Mouse (Mus musculus) layer of hippocampus, postnatal 25 days (tissue): ENCODE measurements at regions not wholly inside any gene's neighbourhood (a gene's known extent, or its start where the extent isn't known, plus 50 kb on each side); places are given as distances from the start of the nearest gene placed in this dataset.

Experiments used
- DNase-seq, 2 experiments: peaks; one replicate each; pipeline ENCODE4 v3.0.0; 2022; ENCODE audit warnings: mixed read lengths in 2 of 2, low spot score in 1 of 2; ENCODE audit errors: extremely low spot score in 1 of 2

- no peak for DNase-seq
These were observed 404.3 kb downstream of the Cetn3 start for GRCm38 (mm10) chr13:82187196-82187595.

DNA sequence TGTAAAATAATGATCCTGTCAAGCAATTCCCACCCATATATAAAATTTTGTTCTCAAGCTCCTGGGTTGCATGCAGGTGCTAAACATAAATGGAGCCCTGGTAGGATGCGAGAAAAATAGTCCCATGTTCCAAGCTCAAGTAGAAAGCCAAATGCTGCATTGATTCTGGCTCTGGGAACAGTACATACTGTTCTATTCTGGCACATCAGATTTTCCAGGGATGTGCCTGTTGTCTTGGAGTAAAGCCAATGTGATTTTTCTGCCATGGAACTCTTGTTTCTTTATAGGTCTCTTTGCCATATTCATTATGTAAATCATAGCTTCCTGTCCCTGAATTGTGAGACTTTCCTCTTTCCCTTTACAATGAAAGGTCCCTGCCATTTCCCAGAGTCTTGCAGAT, 417.9 kb downstream of the Cetn3 start:
- no peak for DNase-seq

DNA sequence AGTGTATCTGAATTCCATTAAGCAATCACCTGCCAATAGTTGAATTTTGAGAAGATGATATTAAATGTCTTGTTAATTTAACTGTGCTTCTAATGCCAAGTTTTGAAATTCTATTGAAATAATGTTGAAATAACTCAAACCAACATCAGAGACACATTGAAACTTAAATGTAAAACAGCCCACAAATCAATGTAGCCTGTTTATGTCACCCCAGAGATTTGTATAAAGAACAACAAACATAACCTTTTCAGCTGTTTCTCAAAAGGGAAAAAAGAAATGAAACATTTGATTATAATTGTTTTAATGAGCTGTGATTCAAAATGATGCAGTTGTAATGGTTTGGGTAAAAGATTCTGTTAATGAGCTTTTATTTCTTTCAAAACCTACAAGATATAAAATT, 442.6 kb downstream of the Cetn3 start:
- no peak for DNase-seq

- DNase-seq = no peak
These were observed 451.0 kb downstream of the Cetn3 start for GRCm38 (mm10) chr13:82233901-82234300.

GRCm38 (mm10) chr13:82246231-82246630, 463.4 kb downstream of the Cetn3 start:
- DNase-seq = no peak

- no peak for DNase-seq
These were observed 467.5 kb downstream of the Cetn3 start for GRCm38 (mm10) chr13:82250361-82250760.

DNA sequence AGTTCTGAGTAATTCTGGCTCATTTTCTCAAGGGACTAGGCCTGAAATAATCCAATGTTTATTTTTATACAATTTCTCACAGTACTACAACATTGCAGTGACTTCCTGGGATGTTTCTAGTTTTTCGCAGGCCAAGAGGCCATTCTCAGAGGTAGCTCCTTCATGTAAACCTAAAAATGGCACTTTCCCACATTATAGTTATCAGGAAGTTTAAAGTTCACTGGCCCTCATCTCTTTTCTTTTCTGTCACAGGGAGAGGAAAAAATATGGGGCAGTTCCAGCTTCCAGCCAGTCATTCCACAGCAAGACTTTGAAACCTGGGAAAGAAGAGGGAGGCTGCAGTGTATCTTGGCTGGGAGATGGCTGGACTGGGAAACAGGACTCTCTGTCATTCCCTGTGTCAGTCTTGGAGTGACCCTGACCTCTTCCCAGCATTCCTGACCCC, 475.6 kb downstream of the Cetn3 start:
- no peak for DNase-seq

GRCm38 (mm10) chr13:82264236-82264635, 481.4 kb downstream of the Cetn3 start:
- DNase-seq = no peak

- no peak for DNase-seq
These were observed 482.3 kb downstream of the Cetn3 start for GRCm38 (mm10) chr13:82265170-82265569.

- no peak for DNase-seq
These were observed 482.9 kb downstream of the Cetn3 start for GRCm38 (mm10) chr13:82265736-82266135.

DNA sequence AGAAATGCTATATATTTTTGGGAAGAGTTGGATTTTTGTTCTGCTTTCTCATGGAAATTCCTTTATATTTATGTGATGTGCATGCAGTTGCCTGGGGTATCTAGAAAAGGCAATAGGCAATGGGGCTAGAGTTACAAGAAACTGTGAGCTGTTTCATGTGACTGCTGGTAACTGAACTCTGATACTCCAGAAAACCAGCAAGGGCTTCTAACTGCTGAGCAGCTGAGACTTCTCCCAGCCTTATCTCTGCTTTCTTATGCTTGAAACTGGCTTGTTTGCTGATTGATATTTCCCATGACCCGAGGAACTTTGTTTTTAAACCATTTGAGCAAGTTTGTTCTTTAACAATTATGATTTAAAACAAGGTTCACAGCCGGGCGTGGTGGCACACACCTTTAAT, 491.9 kb downstream of the Cetn3 start:
- no peak for DNase-seq

DNA sequence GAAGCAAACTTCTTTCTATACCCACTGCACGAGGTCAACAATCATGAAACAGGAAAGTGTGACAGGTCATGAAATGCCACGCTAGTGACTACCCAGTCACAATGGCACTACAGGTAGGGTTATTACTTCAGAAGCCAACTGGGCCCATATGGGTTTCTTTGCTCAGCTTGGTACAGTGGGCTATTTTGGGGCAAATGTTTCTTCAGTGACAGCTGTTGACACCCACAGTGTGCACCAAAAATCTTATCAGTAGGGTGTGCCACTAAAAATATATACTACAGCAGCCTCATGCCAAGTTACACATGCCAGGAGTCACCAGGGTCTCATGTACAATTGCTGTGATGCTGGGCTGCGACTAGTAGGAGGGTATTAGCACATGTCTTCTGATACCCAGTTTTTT, 493.1 kb downstream of the Cetn3 start:
- DNase-seq = no peak

- DNase-seq = no peak
These were observed 497.9 kb downstream of the Cetn3 start for GRCm38 (mm10) chr13:82280744-82281143.

- no peak for DNase-seq
These were observed 513.0 kb downstream of the Cetn3 start for GRCm38 (mm10) chr13:82295834-82296233.

GRCm38 (mm10) chr13:82304227-82304626, 521.4 kb downstream of the Cetn3 start:
- no peak for DNase-seq

- no peak for DNase-seq
These were observed 522.2 kb downstream of the Cetn3 start for GRCm38 (mm10) chr13:82305076-82305475.

DNA sequence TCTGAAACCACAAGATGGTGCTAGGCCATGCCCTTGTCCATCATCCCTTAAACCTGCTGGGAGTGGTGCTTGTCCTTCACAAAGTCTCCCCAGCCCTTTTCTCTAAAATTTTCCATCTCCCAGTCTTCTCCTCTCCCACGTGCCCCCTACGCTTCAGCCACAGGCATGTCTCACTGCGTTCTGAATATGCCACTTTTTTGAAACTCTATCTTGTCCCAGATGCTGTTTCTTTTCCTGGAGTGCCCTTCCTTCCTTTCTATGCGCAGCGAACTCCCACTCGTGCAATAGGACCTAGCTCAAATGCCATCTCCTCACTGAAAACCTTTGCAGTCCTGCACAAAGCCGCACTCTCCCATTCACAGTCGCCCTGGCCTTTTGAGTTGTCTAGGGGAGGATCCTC, 525.5 kb downstream of the Cetn3 start:
- DNase-seq = no peak

- no peak for DNase-seq
These were observed 533.8 kb downstream of the Cetn3 start for GRCm38 (mm10) chr13:82316573-82317202.

DNA sequence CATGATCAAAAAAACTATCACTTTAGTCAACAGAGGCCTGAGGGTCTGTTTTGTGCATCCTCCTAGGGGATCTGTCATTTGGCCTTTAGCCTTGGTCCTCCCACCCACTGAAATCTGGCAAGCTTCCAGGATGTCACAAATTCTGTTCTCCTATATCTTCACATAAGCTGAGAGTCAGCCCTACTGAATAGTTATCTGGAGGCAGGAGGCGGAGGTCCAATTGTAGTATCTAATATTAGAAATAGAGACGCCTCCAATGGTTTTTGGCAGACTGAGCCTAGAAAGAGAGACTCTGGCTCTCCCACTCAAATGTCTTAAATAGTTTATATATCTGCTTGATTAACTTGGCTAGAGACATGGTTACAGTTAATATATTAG, 534.3 kb downstream of the Cetn3 start:
- no peak for DNase-seq

GRCm38 (mm10) chr13:82318395-82318794, 535.5 kb downstream of the Cetn3 start:
- no peak for DNase-seq

- no peak for DNase-seq
These were observed 571.5 kb downstream of the Cetn3 start for GRCm38 (mm10) chr13:82354355-82354754.

- DNase-seq = no peak
These were observed 572.4 kb downstream of the Cetn3 start for GRCm38 (mm10) chr13:82355296-82355695.

GRCm38 (mm10) chr13:82359442-82359841, 576.6 kb downstream of the Cetn3 start:
- DNase-seq = no peak
